Mouse (Mus musculus): Measurements from ENCODE around the gene Sf3a1. TPM values are rescaled to one million over a fixed set of nuclear protein-coding genes. Genes with fewer than 3 reads are reported as not detected.

Gene Sf3a1
- total RNA-seq, 4 experiments from 2014 or later: 25.8 to 34.5 (median 30.4) TPM

- no peak for DNase-seq (ENCODE audit: low spot score)
These were observed 54.9 kb downstream of the Sf3a1 start for GRCm38 (mm10) chr11:4215061-4215460.

GRCm38 (mm10) chr11:4216248-4217000 lies 56.3 kb downstream of the Sf3a1 start:
- peak; percentile 89 for DNase-seq (ENCODE audit: low spot score)

GRCm38 (mm10) chr11:4217914-4218629 lies 57.9 kb downstream of the Sf3a1 start, which contains the start of gene Castor1:
Gene Castor1 (plus strand): TSS chr11:4218225.
- peak; percentile 95 for DNase-seq (ENCODE audit: low spot score)

GRCm38 (mm10) chr11:4218637-4219036 lies 58.5 kb downstream of the Sf3a1 start:
- DNase-seq (ENCODE audit: low spot score): no peak

- peak; percentile 88 for DNase-seq (ENCODE audit: low spot score)
These were observed 59.2 kb downstream of the Sf3a1 start for GRCm38 (mm10) chr11:4219317-4219751.

- DNase-seq (ENCODE audit: low spot score): no peak
These were observed 59.8 kb downstream of the Sf3a1 start for GRCm38 (mm10) chr11:4219908-4220307.

- DNase-seq (ENCODE audit: low spot score): peak; percentile 84
These were observed 60.6 kb downstream of the Sf3a1 start for GRCm38 (mm10) chr11:4220443-4221400.

- DNase-seq (ENCODE audit: low spot score): no peak
These were observed 62.1 kb downstream of the Sf3a1 start for GRCm38 (mm10) chr11:4222046-4222950.

GRCm38 (mm10) chr11:4223393-4224188 lies 63.4 kb downstream of the Sf3a1 start:
- DNase-seq (ENCODE audit: low spot score): no peak

GRCm38 (mm10) chr11:4224223-4224622 lies 64.1 kb downstream of the Sf3a1 start:
- DNase-seq (ENCODE audit: low spot score): no peak

- no peak for DNase-seq (ENCODE audit: low spot score)
These were observed 66.6 kb downstream of the Sf3a1 start for GRCm38 (mm10) chr11:4226569-4227325.

- no peak for DNase-seq (ENCODE audit: low spot score)
These were observed 68.3 kb downstream of the Sf3a1 start for GRCm38 (mm10) chr11:4228463-4228862.

- no peak for DNase-seq (ENCODE audit: low spot score)
These were observed 69.7 kb downstream of the Sf3a1 start for GRCm38 (mm10) chr11:4229841-4230240.

- DNase-seq (ENCODE audit: low spot score): no peak
These were observed 71.3 kb downstream of the Sf3a1 start for GRCm38 (mm10) chr11:4231435-4231834.

Small RNA genes within 50 kb of the gene (microRNA-seq; reads per million reads assigned to microRNA genes)
- not detected for gene Mir3060

Other genes with a start within 250 kb of the Sf3a1 start
- gene Slc35e4, start 245.7 kb upstream of the Sf3a1 start, total RNA-seq (2022): 1 to 10 TPM; 3.1 to 5.5 (median 4.3) TPM
- gene Tcn2, start 228.2 kb upstream of the Sf3a1 start, total RNA-seq (2022): 10 to 100 TPM; 43.0 to 46.5 (median 44.3) TPM
- gene Pes1, start 196.4 kb upstream of the Sf3a1 start, total RNA-seq (2022): 10 to 100 TPM; 25.1 to 30.5 (median 27.3) TPM
- not detected for gene 4930556J24Rik, start 183.6 kb upstream of the Sf3a1 start, total RNA-seq (2022)
- gene Gal3st1, start 176.7 kb upstream of the Sf3a1 start, total RNA-seq (2022): under 1 TPM in 1 of 4 experiments, not detected in 3; 0.27 TPM
- gene Sec14l4, start 128.9 kb upstream of the Sf3a1 start, total RNA-seq (2022): under 1 TPM in 3 of 4 experiments, not detected in 1; 0.16 to 0.65 (median 0.20) TPM
- gene Sec14l3, start 95.5 kb upstream of the Sf3a1 start, total RNA-seq (2022): 1 to 10 TPM in 1 of 4 experiments, not detected in 3; 1.6 TPM
- 100 to 1,000 TPM; 128 to 167 (median 148) TPM for gene Mtfp1, start 64.9 kb upstream of the Sf3a1 start, total RNA-seq (2022)
- under 1 TPM; 0.41 to 0.82 (median 0.60) TPM for gene Sec14l2, start 36.9 kb upstream of the Sf3a1 start, total RNA-seq (2022)
- gene Rnf215, start 25.1 kb upstream of the Sf3a1 start, total RNA-seq (2022): 10 to 100 TPM in 3 of 4 experiments, 1 to 10 TPM in 1; 10.0 to 14.2 (median 11.2) TPM
- 1 to 10 TPM; 3.0 to 4.2 (median 3.6) TPM for gene Ccdc157, start 57 bp upstream of the Sf3a1 start, total RNA-seq (2022)
- gene Tbc1d10a, start 26.4 kb downstream of the Sf3a1 start, total RNA-seq (2022): 1 to 10 TPM; 7.6 to 9.2 (median 8.2) TPM
- 1 to 10 TPM; 3.5 to 6.9 (median 4.8) TPM for gene Castor1, start 57.9 kb downstream of the Sf3a1 start, total RNA-seq (2022)
- 1 to 10 TPM in 1 of 4 experiments, not detected in 3; 1.6 TPM for gene Osm, start 76.1 kb downstream of the Sf3a1 start, total RNA-seq (2022)
- 1 to 10 TPM in 1 of 4 experiments, under 1 TPM in 3; 0.19 to 1.3 (median 0.38) TPM for gene Lif, start 97.2 kb downstream of the Sf3a1 start, total RNA-seq (2022)